Mouse (Mus musculus) limb, embryonic 13.5 days (tissue): ENCODE measurements around the gene Hoxa3. TPM values are rescaled to one million over a fixed set of nuclear protein-coding genes. Genes with fewer than 3 reads are reported as not detected.

Source experiments
- ATAC-seq: fragments of 200-750 bp; cut with Nextera tagmentation; 2 replicates; pipeline ENCODE4 v1.8.0; 2017; ENCODE audit warnings: low read depth, moderate number of reproducible peaks, moderate TSS enrichment; ENCODE audit not compliant: low FRiP score
- H3K27ac ChIP-seq: fragments of 300-500 bp; sonication (generic); 2 replicates; pipeline ENCODE4 v1.5.1; 2015; ENCODE audit warnings: inconsistent platforms, mild to moderate bottlenecking, moderate library complexity
- H3K27me3 ChIP-seq: fragments of 300-500 bp; sonication (generic); 2 replicates; pipeline ENCODE4 v1.6.1; 2015; ENCODE audit warnings: mild to moderate bottlenecking, inconsistent platforms
- H3K36me3 ChIP-seq: fragments of 300-500 bp; sonication (generic); 2 replicates; pipeline ENCODE4 v1.6.1; 2015; ENCODE audit warnings: inconsistent platforms, mild to moderate bottlenecking, moderate library complexity
- H3K4me1 ChIP-seq: fragments of 300-500 bp; sonication (generic); 2 replicates; pipeline ENCODE4 v1.6.1; 2015; ENCODE audit warnings: inconsistent platforms
- H3K4me2 ChIP-seq: fragments of 300-500 bp; sonication (generic); replicated peaks from 2 replicates; pipeline ENCODE4 v1.6.1; 2015; ENCODE audit warnings: inconsistent platforms, mild to moderate bottlenecking, moderate library complexity
- H3K4me3 ChIP-seq: fragments of 300-500 bp; sonication (generic); 2 replicates; pipeline ENCODE4 v1.5.1; 2015; ENCODE audit warnings: moderate library complexity, mild to moderate bottlenecking, inconsistent platforms
- H3K9ac ChIP-seq: fragments of 300-500 bp; sonication (generic); 2 replicates; pipeline ENCODE4 v1.6.1; 2015; ENCODE audit warnings: mild to moderate bottlenecking, inconsistent platforms
- H3K9me3 ChIP-seq: fragments of 300-500 bp; sonication (generic); 2 replicates; pipeline ENCODE4 v1.6.1; 2016; ENCODE audit warnings: inconsistent platforms
- WGBS: fragments of 180-500 bp; shearing (Covaris S2); methylation state at CpG from one replicate; pipeline ENCODE4 v1.1.7; 2015; 5-methylcytosine and 5-hydroxymethylcytosine counted together
- polyA plus RNA-seq: library from polyadenylated mRNA; unstranded; fragments of >200 nt; fragmentation: Nextera tagmentation; extraction: Ambion mirVana; gene quantifications from 2 replicates; pipeline ENCODE4 v1.2.1, GENCODE M21; 2015

Hoxa3 gene
- polyA plus RNA-seq, 1 experiment from 2014 or later = 5.9 TPM

- Histone ChIP-seq H3K9ac (no peak overlapping the region), H3K36me3 (no peaks in the 10 kb centered on the region; the same call in 1 of the 2 replicates), H3K4me1 (peaks cover 72% of the 10 kb centered on the region), H3K4me2 (no peak overlapping the region), H3K9me3 (no peaks in the 10 kb centered on the region), H3K4me3 (no peak overlapping the region), H3K27ac (no peak overlapping the region), H3K27me3 (peaks cover 79% of the 10 kb centered on the region)
- WGBS = 33% methylated on average over 11 of the region's 11 CpGs
- no peak for ATAC-seq
These were observed 32.9 kb downstream of the Hoxa3 start for GRCm38 (mm10) chr6:52180213-52180710.

DNA sequence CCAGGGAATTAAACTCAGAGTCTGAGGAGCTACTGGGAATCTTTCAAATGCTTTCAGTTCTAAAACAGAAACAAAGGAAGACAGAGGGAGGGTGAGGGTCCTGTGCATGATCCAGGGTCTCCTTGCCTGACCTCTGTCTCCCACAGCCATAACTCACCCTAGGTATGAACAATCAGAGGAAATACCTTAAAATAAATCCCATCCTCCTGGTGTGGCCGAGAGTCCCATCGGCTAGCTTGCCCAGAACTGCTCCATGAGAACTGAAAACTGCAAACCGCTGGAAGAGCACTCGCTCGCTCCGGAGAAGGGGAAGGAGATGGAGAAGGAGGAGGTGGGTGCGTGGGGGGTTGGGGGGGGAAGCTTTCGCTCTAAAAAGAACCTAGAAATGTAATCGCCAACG is 33.4 kb downstream of the Hoxa3 start:
- H3K9ac ChIP-seq = no peak overlapping the region
- peaks cover 80% of the 10 kb centered on the region for H3K27me3 ChIP-seq
- 0 out of 2 replicates have a peak overlapping the region, but pooled peaks have one; percentile 4 for H3K4me3 ChIP-seq
- H3K9me3 ChIP-seq = no peaks in the 10 kb centered on the region
- H3K4me2 ChIP-seq = peak overlapping the region; percentile 37
- 26% methylated on average over 10 of the region's 10 CpGs for WGBS
- no peaks in the 10 kb centered on the region; the same call in 1 of the 2 replicates for H3K36me3 ChIP-seq
- H3K4me1 ChIP-seq = peaks cover 72% of the 10 kb centered on the region
- no peak overlapping the region for H3K27ac ChIP-seq
- no peak for ATAC-seq

GRCm38 (mm10) chr6:52178918-52179665 is 34.0 kb downstream of the Hoxa3 start:
- Histone ChIP-seq H3K4me3 (0 out of 2 replicates have a peak overlapping the region, but pooled peaks have one; percentile 4), H3K9ac (no peak overlapping the region)

GRCm38 (mm10) chr6:52177806-52178205 is 35.3 kb downstream of the Hoxa3 start:
- no peak for ATAC-seq
- H3K36me3 ChIP-seq = no peaks in the 10 kb centered on the region; the same call in 1 of the 2 replicates
- H3K27ac ChIP-seq = no peak overlapping the region
- H3K9me3 ChIP-seq = no peaks in the 10 kb centered on the region
- peaks cover 66% of the 10 kb centered on the region for H3K4me1 ChIP-seq
- peak overlapping the region; percentile 47 for H3K4me3 ChIP-seq
- peaks cover 65% of the 10 kb centered on the region for H3K27me3 ChIP-seq
- no peak overlapping the region for H3K9ac ChIP-seq
- 16% methylated on average over 9 of the region's 9 CpGs for WGBS
- peak overlapping the region; percentile 70 for H3K4me2 ChIP-seq

More at GRCm38 (mm10) chr6:52178918-52179665, 34.0 kb downstream of the Hoxa3 start:
- no peaks in the 10 kb centered on the region for H3K9me3 ChIP-seq
- H3K27ac ChIP-seq = no peak overlapping the region
- WGBS = 30% methylated on average over 4 of the region's 4 CpGs
- peaks cover 67% of the 10 kb centered on the region for H3K4me1 ChIP-seq
- H3K4me2 ChIP-seq = peak overlapping the region; percentile 37
- peaks cover 74% of the 10 kb centered on the region for H3K27me3 ChIP-seq
- H3K36me3 ChIP-seq = no peaks in the 10 kb centered on the region; the same call in 1 of the 2 replicates
- ATAC-seq = no peak

- Histone ChIP-seq H3K9me3 (no peaks in the 10 kb centered on the region), H3K4me2 (peak within 1 kb of the TSS; percentile 70), H3K9ac (peak within 1 kb of the TSS; percentile 63; the same call in 1 of the 2 replicates), H3K4me3 (peak within 1 kb of the TSS; percentile 47), H3K4me1 (peaks cover 72% of the 10 kb centered on the region), H3K27ac (no peak within 1 kb of the TSS; the same call in 1 of the 2 replicates), H3K27me3 (peaks cover 66% of the 10 kb centered on the region), H3K36me3 (no peaks in the 10 kb centered on the region; the same call in 1 of the 2 replicates)
- no peak for ATAC-seq
- 10% methylated on average over 36 of the region's 36 CpGs for WGBS
These were observed 35.9 kb downstream of the Hoxa3 start, which contains the start of gene 5730596B20Rik for GRCm38 (mm10) chr6:52177061-52177735. 5730596B20Rik (plus strand) TSS chr6:52177498.

GRCm38 (mm10) chr6:52176391-52176790 is 36.7 kb downstream of the Hoxa3 start:
- no peaks in the 10 kb centered on the region for H3K9me3 ChIP-seq
- H3K36me3 ChIP-seq = peaks cover 3% of the 10 kb centered on the region; the same call in 1 of the 2 replicates
- peak overlapping the region; percentile 70 for H3K4me2 ChIP-seq
- peaks cover 66% of the 10 kb centered on the region for H3K27me3 ChIP-seq
- ATAC-seq = no peak
- no peak overlapping the region for H3K27ac ChIP-seq
- peak overlapping the region; percentile 47 for H3K4me3 ChIP-seq
- H3K4me1 ChIP-seq = peaks cover 80% of the 10 kb centered on the region
- 7% methylated on average over 6 of the region's 6 CpGs for WGBS
- H3K9ac ChIP-seq = peak overlapping the region; percentile 63; the same call in 1 of the 2 replicates

DNA sequence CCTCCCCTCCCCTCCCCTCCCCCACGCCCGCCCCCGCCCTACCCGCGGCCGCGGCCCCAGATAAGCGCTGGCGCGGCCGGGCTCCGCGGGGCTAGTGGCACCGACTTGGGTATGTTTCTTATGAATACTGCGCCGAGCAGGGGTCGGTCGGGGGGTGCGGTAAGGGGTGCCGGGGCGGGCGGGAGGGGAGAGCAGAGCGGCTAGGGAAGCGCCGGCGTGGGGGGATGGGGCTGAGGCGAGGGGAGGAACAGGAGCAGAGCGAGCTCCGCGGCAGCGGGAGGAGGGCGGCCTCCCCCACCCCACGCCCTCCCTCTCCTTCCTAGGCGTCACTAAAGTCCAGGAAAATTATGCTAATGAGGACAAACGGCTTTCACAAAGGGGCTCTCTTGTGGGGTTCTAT is 37.3 kb downstream of the Hoxa3 start:
- H3K9ac ChIP-seq = peak overlapping the region; percentile 63
- ATAC-seq = no peak
- H3K4me2 ChIP-seq = peak overlapping the region; percentile 70
- WGBS = 0% methylated on average over 17 of the region's 35 CpGs
- no peak overlapping the region; the same call in 1 of the 2 replicates for H3K27ac ChIP-seq
- H3K36me3 ChIP-seq = peaks cover 7% of the 10 kb centered on the region; the same call in 1 of the 2 replicates
- H3K27me3 ChIP-seq = peaks cover 66% of the 10 kb centered on the region
- H3K4me1 ChIP-seq = peaks cover 85% of the 10 kb centered on the region
- peak overlapping the region; percentile 47 for H3K4me3 ChIP-seq
- no peaks in the 10 kb centered on the region for H3K9me3 ChIP-seq

- Histone ChIP-seq H3K9ac (peak overlapping the region; percentile 63), H3K27ac (peak overlapping the region; percentile 55; the same call in 1 of the 2 replicates), H3K9me3 (no peaks in the 10 kb centered on the region), H3K4me2 (peak overlapping the region; percentile 70), H3K36me3 (peaks cover 14% of the 10 kb centered on the region), H3K4me1 (peaks cover 88% of the 10 kb centered on the region), H3K27me3 (peaks cover 66% of the 10 kb centered on the region), H3K4me3 (peak overlapping the region; percentile 47)
- 8% methylated on average over 41 of the region's 41 CpGs for WGBS
- no peak for ATAC-seq
These were observed 38.0 kb downstream of the Hoxa3 start for GRCm38 (mm10) chr6:52174968-52175751.

DNA sequence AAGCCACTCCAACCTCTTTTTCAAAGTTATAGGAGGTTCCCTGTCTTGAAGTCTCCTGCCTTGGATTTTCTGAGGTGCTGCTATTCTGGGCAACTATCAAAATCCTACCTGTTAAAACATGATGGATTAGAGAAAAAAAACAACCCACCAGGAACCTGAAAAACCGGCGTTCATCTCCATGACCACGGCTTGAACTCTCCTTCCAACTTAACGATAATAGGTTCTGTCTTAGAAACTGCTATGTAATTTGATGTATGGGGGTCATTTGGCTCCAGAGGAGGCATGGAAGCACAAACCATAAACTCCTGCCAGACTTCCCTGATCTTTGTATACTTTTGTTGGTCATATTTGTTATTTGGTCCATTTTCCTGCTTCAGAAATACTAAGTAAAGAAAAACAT is 39.5 kb downstream of the Hoxa3 start:
- H3K4me1 ChIP-seq = peaks cover 80% of the 10 kb centered on the region
- no peak overlapping the region for H3K9ac ChIP-seq
- H3K27ac ChIP-seq = 0 out of 2 replicates have a peak overlapping the region, but pooled peaks have one; percentile 61
- peaks cover 62% of the 10 kb centered on the region for H3K27me3 ChIP-seq
- no peak overlapping the region for H3K4me3 ChIP-seq
- 14% methylated on average over 4 of the region's 4 CpGs for WGBS
- H3K36me3 ChIP-seq = peaks cover 18% of the 10 kb centered on the region
- H3K9me3 ChIP-seq = no peaks in the 10 kb centered on the region
- no peak for ATAC-seq
- H3K4me2 ChIP-seq = 0 out of 2 replicates have a peak overlapping the region, but pooled peaks have one; percentile 9

DNA sequence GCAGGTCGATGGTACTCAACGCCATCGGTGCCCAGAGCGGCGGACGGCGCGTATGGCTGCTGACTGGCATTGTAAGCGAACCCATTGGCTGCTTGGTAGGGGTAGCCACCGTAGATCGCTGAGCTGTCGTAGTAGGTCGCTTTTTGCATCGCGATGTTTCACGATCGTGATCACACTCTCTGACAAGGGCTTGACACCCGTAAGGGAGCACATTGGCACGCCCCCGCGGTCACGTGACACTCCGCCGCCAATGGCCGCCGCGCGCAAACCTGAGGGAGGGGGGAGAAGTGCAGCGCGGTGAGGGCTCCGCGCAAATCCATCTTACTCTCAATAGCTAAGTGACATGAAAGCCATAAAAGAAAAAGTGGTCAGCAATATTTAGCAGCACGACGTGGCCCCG is 40.6 kb downstream of the Hoxa3 start:
- ATAC-seq = peak; percentile 64
- peak overlapping the region; percentile 69 for H3K4me2 ChIP-seq
- peak overlapping the region; percentile 61; the same call in 1 of the 2 replicates for H3K27ac ChIP-seq
- H3K27me3 ChIP-seq = peaks cover 64% of the 10 kb centered on the region
- H3K4me3 ChIP-seq = peak overlapping the region; percentile 41
- no peaks in the 10 kb centered on the region for H3K9me3 ChIP-seq
- peaks cover 77% of the 10 kb centered on the region for H3K4me1 ChIP-seq
- H3K9ac ChIP-seq = peak overlapping the region; percentile 54
- WGBS = 1% methylated on average over 35 of the region's 35 CpGs
- peaks cover 18% of the 10 kb centered on the region for H3K36me3 ChIP-seq

GRCm38 (mm10) chr6:52171938-52172337 is 41.2 kb downstream of the Hoxa3 start:
- peak overlapping the region; percentile 41 for H3K4me3 ChIP-seq
- peak overlapping the region; percentile 69 for H3K4me2 ChIP-seq
- 27% methylated on average over 7 of the region's 7 CpGs for WGBS
- H3K36me3 ChIP-seq = peaks cover 18% of the 10 kb centered on the region
- peaks cover 71% of the 10 kb centered on the region for H3K4me1 ChIP-seq
- peak overlapping the region; percentile 54; the same call in 1 of the 2 replicates for H3K9ac ChIP-seq
- no peak for ATAC-seq
- H3K27me3 ChIP-seq = peaks cover 65% of the 10 kb centered on the region
- no peaks in the 10 kb centered on the region for H3K9me3 ChIP-seq
- H3K27ac ChIP-seq = peak overlapping the region; percentile 55; the same call in 1 of the 2 replicates
